Mouse (Mus musculus) heart, postnatal 0 days (tissue): ENCODE results near the gene Scfd2.

Source experiments
- CTCF ChIP-seq: IDR thresholded peaks from 2 replicates; pipeline ENCODE4 v1.5.1; 2016; ENCODE audit warnings: antibody characterized with exemption, control low read depth, low read depth
- EP300 ChIP-seq: IDR thresholded peaks from 2 replicates; pipeline ENCODE4 v1.6.1; 2016; ENCODE audit warnings: antibody characterized with exemption, low read depth

GRCm38 (mm10) chr5:74456759-74457158 lies 74.8 kb downstream of the Scfd2 start:
- TF ChIP-seq CTCF (no peak), EP300 (no peak)
